Mouse (Mus musculus) cerebellum, adult 11 months (tissue): Measurements from ENCODE around the gene Rpusd3.

ENCODE experiments used
- DNase-seq: peaks from one replicate; pipeline ENCODE4 v3.0.0; 2022

Rpusd3 gene

GRCm38 (mm10) chr6:113419199-113419587 lies at the start of gene Rpusd3:
Rpusd3 (minus strand) TSS chr6:113419340.
- DNase-seq: peak; percentile 98

DNA sequence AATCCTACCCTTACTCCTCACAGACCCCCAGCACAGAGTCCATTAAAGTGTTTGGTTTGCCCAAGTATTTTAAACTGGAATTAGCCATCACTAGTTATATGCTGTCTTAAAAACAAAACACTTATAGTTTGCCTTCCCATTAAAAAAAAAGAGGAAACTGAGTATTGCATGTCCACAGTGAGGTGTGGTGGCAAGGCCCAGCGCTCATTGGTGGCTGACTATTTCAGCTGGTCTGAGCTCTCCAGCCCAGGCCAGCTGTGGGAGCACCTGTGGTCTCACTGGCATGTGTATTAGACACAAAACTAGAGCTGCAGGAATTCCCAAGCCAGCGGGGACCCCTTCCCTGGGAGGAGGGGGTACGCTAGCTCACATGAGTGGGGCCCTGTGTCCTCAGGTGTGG lies 49.4 kb upstream of the Rpusd3 start:
- no peak for DNase-seq

DNA sequence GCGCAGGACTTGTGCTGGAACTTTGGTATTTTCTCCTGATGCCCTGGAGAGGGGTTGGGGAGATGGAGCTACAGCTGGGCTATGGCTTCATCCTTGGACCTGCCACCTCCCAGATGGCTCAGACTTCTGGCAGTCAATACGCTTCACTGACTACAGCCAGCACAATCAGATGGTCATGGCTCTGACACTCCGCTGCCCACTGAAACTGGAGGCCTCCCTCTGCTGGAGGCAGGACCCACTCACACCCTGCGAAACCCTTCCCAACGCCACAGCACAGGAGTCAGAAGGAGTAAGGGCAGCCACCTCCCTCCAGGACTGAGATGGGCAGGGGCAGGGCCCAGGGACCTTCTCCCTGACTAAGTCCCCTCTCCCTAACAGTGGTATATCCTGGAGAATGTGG lies 46.5 kb upstream of the Rpusd3 start:
- DNase-seq: no peak

GRCm38 (mm10) chr6:113464040-113464439 lies 44.9 kb upstream of the Rpusd3 start:
- no peak for DNase-seq

GRCm38 (mm10) chr6:113458635-113459034 lies 39.5 kb upstream of the Rpusd3 start:
- no peak for DNase-seq

DNA sequence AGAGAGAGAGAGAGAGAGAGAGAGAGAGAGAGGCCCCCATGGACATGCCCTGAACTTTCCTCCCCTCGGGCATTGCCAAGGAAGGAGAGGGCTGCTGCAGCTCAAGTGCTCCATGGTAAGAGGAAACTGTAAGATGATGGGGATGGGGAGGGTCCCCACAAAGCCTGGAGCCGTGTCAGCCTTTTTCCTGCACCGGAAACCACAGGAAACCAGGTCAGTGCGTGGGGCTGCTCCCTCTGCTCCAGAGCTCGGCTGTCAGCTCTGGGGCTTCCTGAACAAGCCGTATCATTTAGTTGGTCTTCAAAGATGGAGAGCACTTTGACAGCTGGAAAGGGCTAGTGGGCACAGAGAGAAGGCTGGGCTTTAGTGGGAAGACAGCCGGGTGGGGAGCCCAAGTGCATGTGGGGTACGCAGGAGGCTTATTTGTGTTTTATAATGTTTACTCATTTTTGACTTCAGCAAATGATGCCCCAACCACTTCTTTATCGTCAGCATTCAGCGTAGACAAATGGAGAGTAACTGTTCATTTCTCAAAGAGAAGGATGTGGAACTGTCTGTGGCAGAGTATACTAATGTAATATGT lies 38.9 kb upstream of the Rpusd3 start, which contains the start of gene Il17re:
TSS of gene Il17re (plus strand) at position 533 of the 583 bp plus-strand sequence.
- DNase-seq: no peak

DNA sequence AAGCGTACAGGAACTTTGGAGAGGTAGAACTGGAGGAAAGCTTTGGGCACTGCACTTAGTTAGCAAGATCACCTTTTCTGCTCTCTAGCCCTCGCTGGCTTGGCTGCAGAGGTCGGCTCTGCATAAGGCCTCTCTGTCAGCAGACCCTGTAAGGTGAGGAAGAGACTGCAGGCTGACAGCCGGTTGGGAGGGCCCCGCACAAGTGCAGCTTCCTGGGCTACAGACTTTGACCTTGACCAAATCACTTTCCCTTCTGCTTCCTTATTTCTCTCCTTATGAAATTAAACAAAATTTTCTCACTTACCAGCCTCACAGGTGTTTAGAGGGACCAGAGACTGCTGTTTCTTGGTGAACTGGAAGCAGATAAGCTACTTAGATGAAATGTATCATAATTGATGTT lies 35.9 kb upstream of the Rpusd3 start:
- no peak for DNase-seq

DNA sequence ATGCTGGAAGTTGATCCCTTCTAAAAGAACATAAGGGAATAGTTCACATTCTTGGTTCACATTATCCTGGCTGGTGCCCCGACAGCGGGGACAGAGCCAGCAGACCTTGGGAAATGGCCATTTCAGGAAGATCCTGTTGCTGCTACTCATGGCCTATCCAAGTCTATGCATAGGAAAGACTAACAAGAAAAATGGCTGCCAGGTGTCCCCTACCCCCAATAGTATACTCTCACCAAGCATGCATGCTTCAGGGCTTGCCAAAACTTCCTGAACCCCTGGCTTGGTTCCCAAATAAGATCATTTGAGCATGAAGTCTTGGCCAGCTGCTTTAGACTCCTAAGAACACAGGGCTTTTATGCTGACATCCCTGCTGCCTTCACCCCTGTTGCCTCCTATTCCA lies 32.7 kb upstream of the Rpusd3 start:
- DNase-seq: no peak

GRCm38 (mm10) chr6:113447639-113448038 lies 28.5 kb upstream of the Rpusd3 start:
- no peak for DNase-seq

DNA sequence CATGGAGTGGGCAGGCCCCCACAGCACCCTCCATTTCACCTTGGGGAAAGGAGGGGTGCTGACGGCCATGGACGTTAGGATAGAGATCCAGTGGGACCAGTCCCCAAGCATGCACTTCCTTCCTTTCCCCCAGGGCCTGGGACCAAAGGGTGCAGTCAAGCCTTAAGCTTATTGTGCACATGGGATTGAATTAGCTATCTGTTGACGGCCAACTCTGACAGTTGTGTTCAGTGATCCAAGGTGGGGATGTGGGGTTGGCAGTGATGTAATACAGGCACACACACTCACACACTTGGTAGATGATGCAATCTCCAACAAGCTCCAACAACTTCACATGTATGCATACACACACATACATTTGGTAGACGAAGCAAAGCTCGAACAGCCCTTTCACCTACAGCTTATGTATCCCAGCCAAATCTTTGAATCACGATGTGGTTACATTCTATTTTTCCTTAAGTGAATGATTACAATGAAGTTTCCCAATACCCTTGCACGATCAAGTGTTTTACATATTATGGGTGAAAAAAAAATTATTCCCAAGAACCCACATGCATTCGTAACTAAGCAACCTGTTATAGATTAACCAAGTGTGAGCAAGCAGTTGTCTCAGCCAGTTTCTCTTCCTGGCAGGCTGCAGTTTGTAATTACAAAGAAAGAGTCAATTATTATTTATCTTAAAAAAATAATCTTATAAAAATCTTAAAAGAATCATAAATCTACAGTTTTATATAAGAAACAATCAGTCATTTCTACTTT lies 25.2 kb upstream of the Rpusd3 start:
- no peak for DNase-seq

- no peak for DNase-seq
These were observed 24.0 kb upstream of the Rpusd3 start for GRCm38 (mm10) chr6:113443091-113443490.

DNA sequence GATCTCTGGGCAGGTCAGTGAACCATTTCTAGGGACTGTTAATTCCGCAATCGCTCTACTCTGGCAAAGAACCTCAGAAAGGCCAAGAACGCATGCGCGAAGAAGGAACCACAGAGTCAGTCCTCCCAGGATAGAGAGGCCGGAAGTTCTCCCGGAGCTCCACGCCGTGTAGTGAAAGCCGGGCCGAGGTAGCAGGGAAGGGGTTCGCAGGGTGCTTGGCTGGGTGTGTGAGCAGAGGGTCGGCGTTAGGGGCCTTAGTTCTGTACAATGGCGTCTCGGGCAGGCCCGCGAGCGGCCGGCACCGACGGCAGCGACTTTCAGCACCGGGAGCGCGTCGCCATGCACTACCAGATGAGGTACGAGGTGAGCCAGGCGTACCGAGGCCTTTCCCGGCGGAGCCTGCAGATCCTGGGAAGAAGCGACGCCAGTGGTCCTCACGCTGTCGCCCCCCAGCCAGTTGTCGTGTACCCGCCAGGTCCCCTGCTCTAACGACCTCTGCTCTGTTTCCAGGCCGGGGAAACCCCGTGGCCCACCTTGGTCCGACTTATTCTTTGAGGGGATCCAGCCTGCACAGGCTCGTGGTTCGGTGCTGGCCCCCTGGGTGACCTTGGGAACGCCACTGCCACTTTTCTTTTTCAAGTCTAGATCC lies 23.4 kb upstream of the Rpusd3 start, which contains the start of gene Jagn1:
TSS of gene Jagn1 (plus strand) at position 128 of the 649 bp plus-strand sequence.
- peak; percentile 88 for DNase-seq

DNA sequence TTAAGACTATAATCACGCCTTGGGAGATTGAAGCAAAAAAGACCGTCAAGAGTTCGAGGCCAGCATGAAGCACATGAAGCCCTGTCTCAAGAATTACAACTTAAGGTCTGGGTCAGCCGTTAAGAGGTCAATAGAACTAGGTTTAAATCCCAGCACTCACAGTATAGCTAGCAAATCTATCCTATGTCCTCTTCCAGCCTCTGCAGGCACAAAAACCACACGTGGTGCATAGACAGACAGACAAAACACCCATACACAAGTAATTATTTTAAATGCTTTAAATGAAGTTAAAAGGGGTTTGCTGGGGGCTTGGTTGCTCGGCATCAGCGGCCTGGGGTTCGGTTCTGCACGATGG lies 22.9 kb upstream of the Rpusd3 start:
- no peak for DNase-seq

DNA sequence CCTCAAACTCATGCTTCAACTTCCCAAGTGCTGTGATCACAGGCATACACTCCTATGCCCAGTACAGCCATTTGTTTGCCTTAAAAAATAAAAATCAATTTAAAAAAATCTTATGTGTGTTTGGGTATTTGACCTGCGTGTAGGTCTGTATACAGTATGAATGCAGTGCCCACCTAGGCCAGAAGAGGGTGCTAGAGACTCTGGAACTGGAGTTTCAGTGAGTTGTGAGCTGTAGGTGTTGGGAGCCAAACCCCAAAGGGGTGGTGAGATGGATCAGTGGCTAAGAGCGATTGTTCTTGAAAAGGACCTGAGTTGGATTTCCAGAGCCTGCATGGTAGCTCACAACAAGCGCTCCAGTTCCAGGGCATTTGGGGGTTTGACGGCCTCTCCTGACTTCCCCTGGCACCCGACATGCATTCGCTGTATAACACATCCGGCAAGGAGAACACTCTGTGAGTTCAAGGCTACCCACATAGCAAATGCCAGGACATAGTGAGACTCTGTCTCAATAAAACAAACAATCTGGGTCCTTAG lies 22.1 kb upstream of the Rpusd3 start:
- peak; percentile 69 for DNase-seq

- DNase-seq: no peak
These were observed 21.5 kb upstream of the Rpusd3 start for GRCm38 (mm10) chr6:113440686-113441085.

DNA sequence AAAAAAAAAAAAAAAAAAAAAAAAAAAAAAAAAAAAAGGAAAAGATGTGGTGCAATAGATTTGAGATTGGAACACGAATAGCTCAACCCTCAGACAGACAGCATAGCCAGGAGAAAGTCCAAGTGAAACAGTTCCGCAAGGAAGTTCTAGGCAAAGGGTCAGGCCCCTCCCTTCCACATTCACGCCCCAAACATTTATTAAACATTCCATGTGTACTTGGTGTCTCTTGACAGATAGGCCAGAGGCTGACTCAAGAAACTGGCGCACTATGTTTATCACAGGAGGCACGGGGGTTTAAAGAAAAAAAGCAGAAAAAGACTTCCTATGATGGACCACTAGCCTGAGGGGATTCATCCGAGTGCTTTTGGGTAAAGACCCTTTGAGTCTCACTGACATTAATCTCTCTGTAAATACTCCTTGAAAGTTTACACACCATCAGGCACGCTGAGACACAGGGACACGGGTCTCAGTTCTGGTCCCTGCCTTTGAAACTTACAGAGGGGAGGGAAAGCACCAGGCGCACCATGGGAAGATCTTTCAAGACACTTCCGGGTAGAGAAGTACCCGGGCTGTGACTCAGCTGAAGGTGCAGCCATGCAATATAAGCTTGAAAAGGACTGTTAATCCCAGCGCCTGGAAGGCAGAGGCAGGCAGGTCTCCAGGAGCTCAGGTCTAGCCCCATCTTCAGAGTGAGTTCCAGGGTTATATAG lies 19.7 kb upstream of the Rpusd3 start:
- no peak for DNase-seq

DNA sequence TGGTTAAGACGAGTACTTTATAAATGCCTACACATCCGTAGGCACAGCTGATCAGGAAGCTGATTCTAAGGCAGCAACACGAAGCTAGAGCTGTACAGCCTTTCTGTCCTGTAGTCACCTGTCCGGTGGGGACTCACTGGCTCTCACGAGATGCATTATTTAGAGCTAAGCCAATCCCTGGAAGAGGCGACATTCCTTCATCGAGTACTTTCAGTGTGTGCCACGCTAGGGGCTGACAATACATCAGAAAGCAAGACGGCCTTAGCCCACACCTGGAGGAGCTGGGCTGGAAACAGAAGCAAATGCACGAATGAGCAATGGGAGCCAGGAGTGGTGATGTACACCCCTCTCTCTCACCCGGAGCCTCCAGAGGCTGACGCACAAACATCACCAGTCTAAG lies 18.0 kb upstream of the Rpusd3 start:
- no peak for DNase-seq

GRCm38 (mm10) chr6:113435664-113436205 lies 16.6 kb upstream of the Rpusd3 start, which contains the start of gene Cidec:
Cidec (minus strand) TSS chr6:113435760.
- DNase-seq: no peak

DNA sequence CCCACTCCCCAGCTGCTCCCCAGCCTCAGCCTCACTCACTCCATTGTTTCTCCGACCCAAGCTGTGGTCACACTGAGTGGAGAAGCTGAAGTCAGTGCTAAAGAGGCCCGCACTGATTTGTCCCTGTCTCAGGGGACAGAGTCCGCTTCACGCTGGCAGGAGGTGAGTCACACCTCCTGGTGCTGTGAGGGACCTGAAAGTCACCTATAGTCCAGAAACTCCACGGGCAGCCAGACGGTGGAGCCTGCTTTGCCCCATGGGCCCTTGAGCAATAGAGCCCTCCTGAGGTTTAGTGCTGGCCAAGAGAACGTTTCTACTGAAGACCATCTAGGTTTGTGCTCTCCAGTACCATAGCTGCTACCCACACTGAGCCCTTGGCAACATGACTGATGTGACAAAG lies 15.6 kb upstream of the Rpusd3 start:
- no peak for DNase-seq

DNA sequence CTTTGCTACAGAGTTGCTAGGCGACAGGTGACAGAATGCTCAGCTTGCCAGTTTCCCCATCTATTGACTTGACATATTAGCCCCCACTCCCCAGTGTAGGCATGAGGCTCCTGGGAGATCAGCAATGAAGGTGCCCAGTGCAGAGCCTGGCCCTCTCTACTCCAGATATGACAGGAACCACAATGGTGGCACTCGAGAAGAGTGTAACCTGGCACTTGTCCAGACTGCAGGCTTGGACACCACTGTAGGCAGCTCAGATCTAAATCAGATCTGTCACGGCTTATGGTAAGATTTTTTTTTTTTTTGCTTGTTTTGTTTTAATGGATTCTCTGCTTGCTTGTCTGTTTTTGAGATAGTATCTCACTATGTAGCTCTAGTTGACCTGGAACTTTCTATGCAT lies 14.5 kb upstream of the Rpusd3 start:
- no peak for DNase-seq

DNA sequence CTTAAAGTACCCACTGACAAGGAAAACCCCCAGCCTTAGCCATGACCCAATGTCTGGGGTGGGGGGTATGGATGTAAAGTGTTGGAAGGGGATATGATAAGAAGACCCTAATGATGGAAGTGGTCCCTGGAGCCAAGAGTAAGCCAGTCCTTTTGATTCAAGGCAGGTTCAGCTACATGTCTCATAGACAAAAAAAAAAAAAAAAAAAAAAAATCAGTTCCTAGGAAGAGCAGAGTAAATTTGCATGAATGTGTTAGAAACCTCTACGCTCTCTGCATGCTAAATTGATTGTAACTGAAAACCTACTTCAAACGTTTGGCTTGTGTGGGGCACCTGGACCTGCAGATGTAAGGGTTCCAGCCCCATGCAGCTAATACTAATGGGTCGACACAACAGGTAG lies 12.7 kb upstream of the Rpusd3 start:
- DNase-seq: no peak

GRCm38 (mm10) chr6:113430846-113431245 lies 11.7 kb upstream of the Rpusd3 start:
- no peak for DNase-seq

- DNase-seq: no peak
These were observed 10.8 kb upstream of the Rpusd3 start for GRCm38 (mm10) chr6:113429965-113430364.
